Mouse (Mus musculus) lung, adult 18-20 months (tissue): Measurements from ENCODE around the gene Tmem18.

ENCODE experiments used
- DNase-seq, 2 experiments: peaks; one replicate each; pipeline ENCODE4 v3.0.0; 2022; ENCODE audit warnings: mixed read lengths in 2 of 2

Gene Tmem18

GRCm38 (mm10) chr12:30584356-30584740 lies at the start of gene Tmem18:
Tmem18 (plus strand) TSS chr12:30584426.
- peak; percentile 80 to 83 for DNase-seq

GRCm38 (mm10) chr12:30557349-30557748 lies 26.9 kb upstream of the Tmem18 start:
- no peak for DNase-seq

GRCm38 (mm10) chr12:30561411-30561810 lies 22.8 kb upstream of the Tmem18 start:
- no peak for DNase-seq

- DNase-seq, result no peak
Observed at GRCm38 (mm10) chr12:30572075-30572474, 12.2 kb upstream of the Tmem18 start.

- no peak for DNase-seq
Observed at GRCm38 (mm10) chr12:30575952-30576351, 8.3 kb upstream of the Tmem18 start.

GRCm38 (mm10) chr12:30578019-30578418 lies 6.2 kb upstream of the Tmem18 start:
- DNase-seq, result peak; percentile 48 to 70

- no peak for DNase-seq
Observed at GRCm38 (mm10) chr12:30581277-30581676, 2.9 kb upstream of the Tmem18 start.

- no peak for DNase-seq
Observed at GRCm38 (mm10) chr12:30583586-30584355, 455 bp upstream of the Tmem18 start.

- DNase-seq, result no peak
Observed at GRCm38 (mm10) chr12:30584863-30585262, 637 bp downstream of the Tmem18 start.

GRCm38 (mm10) chr12:30591832-30592231 lies 7.6 kb downstream of the Tmem18 start:
- DNase-seq, result no peak

GRCm38 (mm10) chr12:30596818-30597407 lies 12.7 kb downstream of the Tmem18 start:
- DNase-seq, result peak; percentile 35 to 58

- no peak for DNase-seq
Observed at GRCm38 (mm10) chr12:30598955-30599354, 14.7 kb downstream of the Tmem18 start.

GRCm38 (mm10) chr12:30599474-30599873 lies 15.2 kb downstream of the Tmem18 start:
- DNase-seq, result no peak

GRCm38 (mm10) chr12:30599997-30600396 lies 15.8 kb downstream of the Tmem18 start:
- no peak for DNase-seq

- DNase-seq, result no peak
Observed at GRCm38 (mm10) chr12:30604012-30604411, 19.8 kb downstream of the Tmem18 start.

- no peak for DNase-seq
Observed at GRCm38 (mm10) chr12:30604876-30605275, 20.6 kb downstream of the Tmem18 start.

GRCm38 (mm10) chr12:30605941-30606340 lies 21.7 kb downstream of the Tmem18 start:
- DNase-seq, result peak; percentile 41 to 68

- no peak for DNase-seq
Observed at GRCm38 (mm10) chr12:30606743-30607142, 22.5 kb downstream of the Tmem18 start.

- no peak for DNase-seq
Observed at GRCm38 (mm10) chr12:30618425-30618824, 34.2 kb downstream of the Tmem18 start.

GRCm38 (mm10) chr12:30628466-30628865 lies 44.2 kb downstream of the Tmem18 start:
- DNase-seq, result peak in 1 of 2 experiments; percentile 7

- DNase-seq, result no peak
Observed at GRCm38 (mm10) chr12:30634534-30634933, 50.3 kb downstream of the Tmem18 start.
